Mouse (Mus musculus): ENCODE results near the gene Tuba8.

- TF ChIP-seq CTCF (IDR thresholded peaks at IDR 0.05; ENCODE audit: extremely low read depth, insufficient read depth, low read length) (no peak), POLR2A (IDR thresholded peaks at IDR 0.05; ENCODE audit: extremely low read depth, insufficient read depth, low read length) (no peak)
Measured at GRCm38 (mm10) chr6:121176011-121176730, 34.3 kb upstream of the Tuba8 start.

Data from cortical plate, adult 2 months (tissue).